Mouse (Mus musculus) heart, adult 2 months (tissue): ENCODE results near the gene Sec14l1.

Experiments
- CTCF ChIP-seq: fragments of 200-600 bp; IDR thresholded peaks from 2 replicates; pipeline ENCODE4 v1.8.1; 2022; ENCODE audit warnings: antibody characterized with exemption, mild to moderate bottlenecking, moderate library complexity
- POLR2A ChIP-seq: fragments of 200-500 bp; IDR thresholded peaks from 2 replicates; pipeline ENCODE4 v1.6.1; 2011; ENCODE audit warnings: mild to moderate bottlenecking, low read depth, low read length, control low read depth; ENCODE audit not compliant: insufficient read depth

DNA sequence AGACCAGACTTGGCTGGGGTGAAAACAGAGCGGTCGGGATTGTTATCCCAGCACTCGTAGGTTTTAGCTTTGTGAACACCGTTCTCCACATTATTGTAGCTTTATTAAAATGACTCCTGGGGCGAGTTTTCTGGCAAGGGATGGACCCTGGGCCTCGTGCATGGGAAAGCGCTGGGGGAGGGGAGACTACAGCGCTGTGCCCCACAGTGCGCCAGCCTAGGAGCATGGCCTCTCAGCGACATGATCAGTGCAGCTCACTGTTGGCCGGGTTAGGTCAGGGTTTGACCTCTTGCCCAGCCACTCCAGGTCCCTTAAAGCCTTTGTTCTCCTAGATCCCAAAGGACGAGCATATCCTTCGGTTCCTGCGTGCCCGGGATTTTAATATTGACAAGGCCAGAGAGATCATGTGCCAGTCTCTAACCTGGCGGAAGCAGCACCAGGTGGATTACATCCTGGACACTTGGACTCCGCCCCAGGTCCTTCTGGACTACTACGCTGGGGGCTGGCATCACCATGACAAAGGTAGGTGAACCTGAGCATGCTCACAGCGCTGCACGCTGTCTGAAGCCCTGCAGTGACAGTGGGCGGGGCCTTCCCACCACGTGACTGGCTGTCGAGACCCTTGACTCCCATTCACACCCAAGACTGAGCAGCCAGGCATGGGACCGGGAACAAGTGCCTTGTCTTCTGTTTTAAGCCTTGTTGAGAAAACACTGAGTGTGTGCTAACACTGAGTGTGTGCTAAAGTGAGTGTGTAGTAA is 32.0 kb downstream of the Sec14l1 start:
- TF ChIP-seq CTCF (no peak), POLR2A (no peak)
